Mouse (Mus musculus): Measurements from ENCODE around the gene Nelfe. TPM values are rescaled to one million over a fixed set of nuclear protein-coding genes. Genes with fewer than 3 reads are reported as not detected.
"Not testable (repeated sequence)": the region's sequence is repeated elsewhere in the genome, so short reads cannot be mapped to it uniquely, and the experiment has no call there.

Gene Nelfe
- 73.7 and 74.0 TPM in 2 replicates for polyA plus RNA-seq (2014; fragmentation: Nextera tagmentation; extraction: Ambion mirVana)

- Histone ChIP-seq H3K9ac (peak within 1 kb of the TSS; percentile 77), H3K27ac (no peak within 1 kb of the TSS), H3K27me3 (ENCODE audit: control insufficient read depth, insufficient read depth, low read length) (no peaks in the 10 kb centered on the region), H3K4me2 (replicated peaks) (peak within 1 kb of the TSS; percentile 93), H3K9me3 (ENCODE audit: control insufficient read depth, low read length) (no peaks in the 10 kb centered on the region), H3K4me3 (replicated peaks; ENCODE audit: low read length) (peak within 1 kb of the TSS; percentile 58), H3K36me3 (replicated peaks; ENCODE audit: control insufficient read depth, insufficient read depth) (peaks cover 62% of the 10 kb centered on the region), H3K4me1 (replicated peaks; ENCODE audit: control insufficient read depth, insufficient read depth, low read length) (peaks cover 20% of the 10 kb centered on the region)
- DNase-seq (ENCODE audit: low spot score) (peak; percentile 99), ATAC-seq (ENCODE audit: low FRiP score) (peak; percentile 98)
- WGBS, result under 1% methylated on average over 65 of the region's 65 CpGs
Observed at GRCm38 (mm10) chr17:34849722-34850516, at the start of gene Nelfe, which contains the start of gene Skiv2l. TSS of gene Nelfe (plus strand) at chr17:34850391. TSS of gene Skiv2l (minus strand) at chr17:34850210.

- H3K4me1 ChIP-seq (replicated peaks; ENCODE audit: control insufficient read depth, insufficient read depth, low read length); H3K27ac ChIP-seq; H3K9me3 ChIP-seq (ENCODE audit: control insufficient read depth, low read length); H3K36me3 ChIP-seq (replicated peaks; ENCODE audit: control insufficient read depth, insufficient read depth); H3K4me3 ChIP-seq (replicated peaks; ENCODE audit: low read length); ATAC-seq (ENCODE audit: low FRiP score); H3K27me3 ChIP-seq (ENCODE audit: control insufficient read depth, insufficient read depth, low read length); DNase-seq (ENCODE audit: low spot score); H3K9ac ChIP-seq; H3K4me2 ChIP-seq (replicated peaks): not testable (repeated sequence)
- 94% methylated on average over 16 of the region's 16 CpGs for WGBS
Observed at GRCm38 (mm10) chr17:34800781-34801305, 49.3 kb upstream of the Nelfe start.

GRCm38 (mm10) chr17:34802756-34803155 is 47.4 kb upstream of the Nelfe start:
- H3K27ac ChIP-seq; H3K36me3 ChIP-seq (replicated peaks; ENCODE audit: control insufficient read depth, insufficient read depth); H3K9ac ChIP-seq; H3K9me3 ChIP-seq (ENCODE audit: control insufficient read depth, low read length); H3K4me1 ChIP-seq (replicated peaks; ENCODE audit: control insufficient read depth, insufficient read depth, low read length); ATAC-seq (ENCODE audit: low FRiP score); H3K4me2 ChIP-seq (replicated peaks); H3K4me3 ChIP-seq (replicated peaks; ENCODE audit: low read length); H3K27me3 ChIP-seq (ENCODE audit: control insufficient read depth, insufficient read depth, low read length); DNase-seq (ENCODE audit: low spot score): not testable (repeated sequence)
- 94% methylated on average over 9 of the region's 9 CpGs for WGBS

- not testable (repeated sequence) for ATAC-seq (ENCODE audit: low FRiP score); H3K9ac ChIP-seq; H3K27me3 ChIP-seq (ENCODE audit: control insufficient read depth, insufficient read depth, low read length); H3K4me1 ChIP-seq (replicated peaks; ENCODE audit: control insufficient read depth, insufficient read depth, low read length); H3K4me3 ChIP-seq (replicated peaks; ENCODE audit: low read length); H3K36me3 ChIP-seq (replicated peaks; ENCODE audit: control insufficient read depth, insufficient read depth); H3K4me2 ChIP-seq (replicated peaks); DNase-seq (ENCODE audit: low spot score); H3K27ac ChIP-seq; H3K9me3 ChIP-seq (ENCODE audit: control insufficient read depth, low read length)
- WGBS, result 97% methylated on average over 6 of the region's 6 CpGs
Observed at GRCm38 (mm10) chr17:34803367-34803766, 46.8 kb upstream of the Nelfe start.

- not testable (repeated sequence) for H3K27ac ChIP-seq; ATAC-seq (ENCODE audit: low FRiP score); H3K9ac ChIP-seq; H3K36me3 ChIP-seq (replicated peaks; ENCODE audit: control insufficient read depth, insufficient read depth); H3K4me2 ChIP-seq (replicated peaks); H3K4me3 ChIP-seq (replicated peaks; ENCODE audit: low read length); H3K9me3 ChIP-seq (ENCODE audit: control insufficient read depth, low read length); H3K27me3 ChIP-seq (ENCODE audit: control insufficient read depth, insufficient read depth, low read length); H3K4me1 ChIP-seq (replicated peaks; ENCODE audit: control insufficient read depth, insufficient read depth, low read length); DNase-seq (ENCODE audit: low spot score)
- WGBS, result 98% methylated on average over 4 of the region's 6 CpGs
Observed at GRCm38 (mm10) chr17:34804301-34804700, 45.9 kb upstream of the Nelfe start, which contains the start of gene Cyp21a1. TSS of gene Cyp21a1 (minus strand) at chr17:34804561.

GRCm38 (mm10) chr17:34804871-34805562 is 45.2 kb upstream of the Nelfe start:
- Histone ChIP-seq H3K9me3 (ENCODE audit: control insufficient read depth, low read length) (0 out of 2 replicates have a peak, but pooled peaks cover 5% of the 10 kb centered on the region), H3K4me3 (replicated peaks; ENCODE audit: low read length) (no peak overlapping the region), H3K27me3 (ENCODE audit: control insufficient read depth, insufficient read depth, low read length) (no peaks in the 10 kb centered on the region), H3K4me2 (replicated peaks) (no peak overlapping the region), H3K9ac (no peak overlapping the region), H3K36me3 (replicated peaks; ENCODE audit: control insufficient read depth, insufficient read depth) (no peaks in the 10 kb centered on the region), H3K4me1 (replicated peaks; ENCODE audit: control insufficient read depth, insufficient read depth, low read length) (no peaks in the 10 kb centered on the region), H3K27ac (no peak overlapping the region)
- WGBS, result 83% methylated on average over 6 of the region's 6 CpGs
- ATAC-seq (ENCODE audit: low FRiP score) (no peak), DNase-seq (ENCODE audit: low spot score) (no peak)

- ATAC-seq (ENCODE audit: low FRiP score), result no peak
- no peak overlapping the region for H3K4me3 ChIP-seq (replicated peaks; ENCODE audit: low read length)
- H3K9me3 ChIP-seq (ENCODE audit: control insufficient read depth, low read length), result 0 out of 2 replicates have a peak, but pooled peaks cover 5% of the 10 kb centered on the region
- no peaks in the 10 kb centered on the region for H3K27me3 ChIP-seq (ENCODE audit: control insufficient read depth, insufficient read depth, low read length)
- H3K36me3 ChIP-seq (replicated peaks; ENCODE audit: control insufficient read depth, insufficient read depth), result no peaks in the 10 kb centered on the region
- no peak overlapping the region for H3K27ac ChIP-seq
- 74% methylated on average over 3 of the region's 3 CpGs for WGBS
- H3K4me1 ChIP-seq (replicated peaks; ENCODE audit: control insufficient read depth, insufficient read depth, low read length), result no peaks in the 10 kb centered on the region
- H3K4me2 ChIP-seq (replicated peaks), result no peak overlapping the region
- DNase-seq (ENCODE audit: low spot score), result no peak
- no peak overlapping the region for H3K9ac ChIP-seq
Observed at GRCm38 (mm10) chr17:34807176-34807575, 43.0 kb upstream of the Nelfe start.

GRCm38 (mm10) chr17:34808599-34809205 is 41.5 kb upstream of the Nelfe start:
- DNase-seq (ENCODE audit: low spot score), result no peak
- Histone ChIP-seq H3K27me3 (ENCODE audit: control insufficient read depth, insufficient read depth, low read length) (no peaks in the 10 kb centered on the region), H3K36me3 (replicated peaks; ENCODE audit: control insufficient read depth, insufficient read depth) (no peaks in the 10 kb centered on the region), H3K9ac (no peak overlapping the region), H3K9me3 (ENCODE audit: control insufficient read depth, low read length) (0 out of 2 replicates have a peak, but pooled peaks cover 5% of the 10 kb centered on the region), H3K4me3 (replicated peaks; ENCODE audit: low read length) (no peak overlapping the region), H3K27ac (no peak overlapping the region), H3K4me2 (replicated peaks) (no peak overlapping the region), H3K4me1 (replicated peaks; ENCODE audit: control insufficient read depth, insufficient read depth, low read length) (no peaks in the 10 kb centered on the region)
- ATAC-seq (ENCODE audit: low FRiP score), result no peak
- WGBS, result 92% methylated on average over 6 of the region's 6 CpGs

GRCm38 (mm10) chr17:34810411-34810810 is 39.8 kb upstream of the Nelfe start:
- H3K4me3 ChIP-seq (replicated peaks; ENCODE audit: low read length); H3K27ac ChIP-seq; DNase-seq (ENCODE audit: low spot score): not testable (repeated sequence)

More at GRCm38 (mm10) chr17:34810411-34810810, 39.8 kb upstream of the Nelfe start:
- not testable (repeated sequence) for H3K9me3 ChIP-seq (ENCODE audit: control insufficient read depth, low read length); H3K4me2 ChIP-seq (replicated peaks); ATAC-seq (ENCODE audit: low FRiP score); H3K27me3 ChIP-seq (ENCODE audit: control insufficient read depth, insufficient read depth, low read length); H3K4me1 ChIP-seq (replicated peaks; ENCODE audit: control insufficient read depth, insufficient read depth, low read length); H3K36me3 ChIP-seq (replicated peaks; ENCODE audit: control insufficient read depth, insufficient read depth); H3K9ac ChIP-seq
- WGBS, result 93% methylated on average over 5 of the region's 5 CpGs

All from hindbrain, embryonic 14.5 days (tissue).